Mouse (Mus musculus) adipocyte (in vitro differentiated cells): ENCODE results near the gene Foxk1.

Experiments used
- DNase-seq: peaks from one replicate; pipeline ENCODE4 v3.0.0-alpha.2; 2016; ENCODE audit warnings: low spot score

Foxk1 gene

DNA sequence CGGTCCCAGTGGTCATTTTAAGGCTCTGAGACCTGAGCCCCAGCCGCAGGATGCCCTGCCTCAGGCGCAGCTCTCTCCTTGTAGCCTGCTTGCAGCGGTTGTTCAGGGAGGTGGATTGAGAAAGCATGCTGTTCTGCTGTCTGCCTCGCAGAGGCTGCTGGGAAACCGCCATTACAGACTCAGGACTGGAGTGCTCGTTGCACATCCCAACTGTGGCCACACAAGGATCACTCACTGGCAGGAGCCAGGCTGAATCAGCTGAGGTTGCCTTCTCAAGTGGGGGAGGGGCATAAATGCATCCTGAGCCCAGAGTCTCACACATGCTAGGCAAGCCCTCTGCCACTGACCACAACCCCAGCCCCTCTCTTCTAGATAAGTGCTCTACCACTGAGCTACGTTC is 44.4 kb downstream of the Foxk1 start:
- DNase-seq = peak; percentile 60

DNA sequence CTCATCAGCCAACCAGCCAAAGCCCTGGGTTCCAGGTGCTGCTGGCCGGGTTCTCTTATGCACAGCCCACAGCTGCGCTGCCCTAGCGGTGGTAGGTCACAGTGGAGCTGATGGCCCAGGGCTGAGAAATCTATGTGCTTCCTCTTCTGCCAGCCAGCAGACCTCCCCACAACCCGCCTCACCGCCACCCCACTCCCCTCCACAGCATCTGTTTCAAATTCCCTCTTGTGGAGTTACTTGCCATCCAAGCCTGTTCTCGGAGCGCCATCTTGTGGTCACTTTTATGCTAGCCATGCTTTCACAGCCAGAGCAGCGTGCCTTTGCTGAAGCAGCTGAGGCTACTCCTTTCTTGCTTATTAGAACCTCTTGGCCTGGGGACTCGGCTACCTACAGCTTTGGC is 46.8 kb downstream of the Foxk1 start:
- peak; percentile 97 for DNase-seq

DNA sequence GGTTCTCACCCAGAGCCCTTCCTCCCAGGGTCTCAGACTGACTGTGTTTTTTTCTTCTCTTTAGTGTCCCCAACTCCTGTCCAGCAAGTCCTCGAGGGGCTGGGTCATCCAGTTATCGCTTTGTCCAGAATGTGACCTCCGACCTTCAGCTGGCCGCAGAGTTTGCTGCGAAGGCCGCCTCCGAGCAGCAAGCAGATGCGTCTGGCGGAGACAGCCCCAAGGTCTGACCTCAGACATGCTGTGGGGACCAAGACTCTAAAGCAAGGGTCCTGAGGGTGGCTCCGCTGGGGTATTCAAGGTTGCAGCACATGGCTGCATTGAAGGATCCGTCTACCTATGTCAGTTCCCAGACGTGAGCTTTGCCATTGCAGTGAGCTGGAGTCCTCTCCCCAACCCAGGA is 47.3 kb downstream of the Foxk1 start:
- no peak for DNase-seq

DNA sequence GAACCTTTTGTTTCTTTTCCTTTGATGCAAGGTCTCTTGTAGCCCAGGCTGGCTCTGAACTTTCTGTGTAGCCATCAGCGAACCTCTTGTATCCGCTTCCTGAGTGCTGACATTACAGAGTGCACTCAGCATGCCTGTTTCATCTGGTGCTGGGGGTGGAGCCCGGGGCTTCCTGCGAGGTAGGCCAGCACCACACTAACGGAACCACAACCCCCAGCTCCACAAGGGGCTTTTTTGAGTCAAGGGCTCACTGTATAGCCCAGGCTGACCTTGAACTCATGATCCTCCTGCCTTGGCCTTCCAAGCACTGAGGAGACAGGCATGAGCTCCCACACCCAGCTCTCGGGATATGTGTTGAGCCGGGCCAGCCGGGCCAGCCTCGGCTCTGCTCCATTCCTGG is 49.5 kb downstream of the Foxk1 start:
- no peak for DNase-seq

DNA sequence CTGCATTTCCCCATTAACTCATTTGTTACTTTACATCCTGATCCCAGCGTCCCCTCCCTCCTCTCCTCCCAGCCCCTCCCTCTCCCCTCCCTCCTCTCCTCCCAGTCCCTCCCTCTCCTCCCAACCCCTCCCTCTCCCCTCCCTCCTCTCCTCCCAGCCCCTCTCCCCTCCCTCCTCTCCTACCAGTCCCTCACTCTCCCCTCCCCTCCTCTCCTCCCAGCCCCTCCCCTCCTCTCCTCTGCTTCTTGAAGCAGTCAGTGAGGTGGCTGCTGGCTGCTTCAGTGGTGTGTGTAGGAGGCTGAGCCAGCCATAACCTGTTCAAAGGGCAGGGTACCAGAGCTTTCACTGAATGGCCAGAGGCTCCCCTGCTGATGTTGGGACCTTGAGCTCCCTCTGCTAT is 50.5 kb downstream of the Foxk1 start:
- peak; percentile 53 for DNase-seq

DNA sequence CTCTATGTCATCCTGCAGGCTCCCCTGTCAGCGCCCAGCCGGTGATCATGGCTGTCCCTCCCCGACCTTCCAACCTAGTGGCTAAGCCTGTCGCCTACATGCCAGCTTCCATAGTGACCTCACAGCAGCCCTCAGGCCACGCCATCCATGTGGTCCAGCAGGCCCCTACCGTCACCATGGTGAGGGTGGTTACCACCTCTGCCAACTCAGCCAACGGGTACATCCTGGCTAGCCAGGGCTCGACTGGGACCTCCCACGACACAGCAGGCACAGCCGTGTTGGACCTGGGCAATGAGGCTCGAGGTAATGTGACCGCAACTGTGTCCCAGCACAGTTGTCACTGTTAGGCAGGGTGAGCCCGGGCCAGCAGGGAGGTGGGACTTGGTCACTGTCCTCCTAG is 52.4 kb downstream of the Foxk1 start:
- no peak for DNase-seq

DNA sequence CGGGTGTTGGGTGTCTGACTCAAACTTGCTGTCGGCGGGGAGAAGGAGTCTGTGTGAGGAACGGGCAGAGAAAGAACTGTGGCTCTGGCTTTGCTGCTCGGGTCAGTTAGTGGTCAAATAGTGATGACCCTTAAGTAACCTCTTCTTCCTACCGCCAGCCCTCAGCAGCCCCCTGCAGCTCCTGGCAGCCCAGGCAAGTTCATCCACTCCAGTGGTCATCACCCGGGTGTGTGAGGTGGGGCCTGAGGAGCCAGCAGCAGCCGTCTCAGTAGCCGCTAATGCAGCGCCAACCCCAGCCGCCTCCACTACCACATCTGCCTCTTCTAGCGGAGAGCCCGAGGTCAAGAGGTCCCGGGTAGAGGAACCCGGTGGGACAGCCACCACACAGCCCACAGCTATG is 55.0 kb downstream of the Foxk1 start:
- DNase-seq = no peak

DNA sequence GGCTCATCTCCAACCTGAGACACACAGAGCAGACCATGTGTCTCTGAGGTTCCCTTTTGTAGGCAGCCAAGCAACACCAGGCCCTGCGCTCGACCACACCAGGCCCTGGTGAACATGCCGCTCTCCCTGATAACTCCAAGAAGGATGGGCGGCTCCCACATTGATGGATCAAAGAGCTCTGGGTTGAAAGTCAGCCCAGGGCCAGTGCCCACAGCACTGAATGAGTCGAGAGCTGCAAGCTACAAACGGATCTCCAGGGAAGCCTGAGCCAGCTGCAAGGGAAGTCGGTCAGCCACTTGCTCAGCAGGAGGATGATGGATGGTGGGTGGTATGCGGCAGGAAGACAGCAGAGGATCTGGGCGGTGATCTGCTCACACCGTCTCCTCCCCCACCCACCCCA is 56.0 kb downstream of the Foxk1 start:
- no peak for DNase-seq

DNA sequence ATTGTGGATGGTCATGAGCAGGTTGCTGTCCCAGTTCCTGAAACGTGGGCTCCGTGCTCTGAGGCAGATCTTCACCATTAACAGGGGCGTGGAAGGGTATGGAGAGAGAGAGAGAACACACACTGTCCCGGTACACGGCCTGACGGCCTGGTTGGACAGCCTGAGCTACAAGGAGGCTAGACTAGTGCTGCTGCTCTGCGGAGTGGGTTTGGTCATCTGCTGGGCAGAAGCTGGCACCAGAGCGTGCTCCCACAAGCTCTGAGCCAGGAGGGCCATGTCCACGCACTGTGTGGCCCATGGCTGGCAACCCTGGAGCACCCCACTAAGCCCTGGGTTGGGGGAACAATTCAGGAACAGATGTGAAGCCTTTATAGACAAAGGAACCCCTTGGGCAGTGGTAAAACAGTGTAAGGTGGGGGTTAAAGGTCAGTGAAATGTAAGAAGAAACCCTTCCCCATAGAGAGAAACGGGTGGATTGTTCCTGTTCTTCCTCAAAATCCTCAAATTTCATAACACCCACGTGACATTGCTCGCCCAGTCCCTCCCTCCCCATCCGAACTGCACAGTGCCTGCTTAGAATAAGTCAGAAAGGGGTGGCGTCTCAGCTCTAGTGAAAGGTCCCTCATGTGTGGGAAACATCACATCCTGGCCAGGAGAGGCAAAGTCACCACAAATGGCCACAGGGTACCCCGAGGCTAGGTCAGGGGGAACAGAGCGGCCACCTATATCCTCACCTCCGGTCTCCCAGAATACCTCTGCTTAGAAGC is 57.7 kb downstream of the Foxk1 start:
- DNase-seq = no peak

DNA sequence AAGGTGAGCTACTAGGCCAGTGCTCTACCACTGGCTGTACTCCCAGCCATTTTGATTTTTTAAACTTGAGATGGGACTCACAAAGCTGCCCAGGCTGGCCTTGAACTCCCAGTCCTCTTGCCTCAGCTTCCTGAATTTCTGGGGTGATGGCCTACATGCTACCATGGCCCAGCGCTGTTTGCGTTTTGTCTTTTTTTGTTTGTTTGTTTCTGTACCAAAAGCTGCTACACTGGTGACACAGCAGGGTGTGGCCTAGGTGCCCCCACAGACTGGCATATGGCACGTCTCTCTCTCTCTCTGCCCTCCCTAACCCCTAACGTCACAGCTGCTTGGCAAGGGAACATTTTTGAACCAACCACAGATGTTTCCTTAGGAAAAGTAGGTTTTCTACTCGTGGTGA is 58.5 kb downstream of the Foxk1 start:
- DNase-seq = no peak

DNA sequence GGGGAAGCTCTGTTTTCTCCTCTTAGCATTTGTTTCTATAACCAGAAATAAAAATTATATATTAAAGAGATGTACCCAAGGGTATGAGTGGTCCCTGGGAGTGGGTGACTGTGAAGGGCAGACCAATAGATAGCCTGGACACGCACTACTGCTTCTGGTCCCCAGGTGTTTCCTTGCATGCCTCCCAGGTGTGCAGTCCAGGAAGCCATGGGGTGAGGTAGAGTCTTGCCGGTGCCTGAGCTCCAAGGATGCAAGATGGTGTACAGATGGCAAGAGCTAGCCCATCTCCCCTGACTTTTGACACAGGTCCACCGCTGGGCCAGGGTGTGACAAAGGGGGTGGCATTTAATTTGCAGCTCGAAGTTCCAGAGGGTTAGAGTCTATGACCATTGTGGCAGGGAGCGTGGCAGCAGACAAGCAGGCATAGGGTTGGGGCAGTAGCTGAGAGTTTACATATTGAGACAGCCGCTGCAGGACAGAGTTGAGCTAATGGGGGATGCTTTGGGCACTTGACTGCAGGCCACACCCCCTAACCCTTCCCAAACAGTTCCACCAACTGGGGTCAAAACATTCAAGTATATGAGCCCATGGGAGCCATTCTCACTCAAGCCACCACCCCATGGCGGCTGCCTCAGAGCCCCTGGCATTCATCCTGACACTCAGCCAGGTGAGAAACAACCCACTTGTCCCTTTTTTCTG is 60.8 kb downstream of the Foxk1 start:
- no peak for DNase-seq

DNA sequence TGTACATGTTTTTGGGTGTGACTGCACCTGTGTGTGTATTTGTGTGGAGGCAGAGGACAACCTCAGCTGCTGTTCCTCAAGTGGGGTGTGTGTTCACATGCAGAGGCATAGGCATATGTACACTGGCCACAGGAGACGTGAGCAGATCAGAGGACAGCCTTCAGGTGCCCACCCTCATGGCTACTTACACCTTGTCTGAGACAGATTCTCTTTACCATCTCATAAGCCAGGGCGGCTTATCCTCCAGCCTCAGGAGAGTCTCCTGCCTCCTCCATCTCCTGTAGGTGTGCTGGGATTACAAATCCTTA is 61.3 kb downstream of the Foxk1 start:
- no peak for DNase-seq

DNA sequence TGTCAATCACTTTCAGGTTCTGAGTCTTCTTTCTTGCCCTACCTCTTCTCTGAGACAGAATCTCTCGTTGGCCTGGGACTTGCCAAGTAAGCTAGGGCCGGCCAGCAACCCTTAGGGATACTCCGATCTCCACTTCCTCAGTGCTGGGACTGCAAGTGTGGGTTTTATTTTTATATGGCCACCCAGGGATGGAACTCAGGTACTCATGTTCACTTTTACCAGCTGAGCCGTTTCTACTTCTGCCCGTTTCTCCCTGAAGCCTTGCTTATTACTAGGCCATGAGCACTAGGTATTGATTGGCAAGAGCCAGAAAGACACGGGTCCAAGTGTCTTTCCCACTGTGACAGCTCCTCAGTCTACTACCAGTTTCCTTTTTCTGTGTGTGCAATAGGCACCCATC is 61.7 kb downstream of the Foxk1 start:
- no peak for DNase-seq

DNA sequence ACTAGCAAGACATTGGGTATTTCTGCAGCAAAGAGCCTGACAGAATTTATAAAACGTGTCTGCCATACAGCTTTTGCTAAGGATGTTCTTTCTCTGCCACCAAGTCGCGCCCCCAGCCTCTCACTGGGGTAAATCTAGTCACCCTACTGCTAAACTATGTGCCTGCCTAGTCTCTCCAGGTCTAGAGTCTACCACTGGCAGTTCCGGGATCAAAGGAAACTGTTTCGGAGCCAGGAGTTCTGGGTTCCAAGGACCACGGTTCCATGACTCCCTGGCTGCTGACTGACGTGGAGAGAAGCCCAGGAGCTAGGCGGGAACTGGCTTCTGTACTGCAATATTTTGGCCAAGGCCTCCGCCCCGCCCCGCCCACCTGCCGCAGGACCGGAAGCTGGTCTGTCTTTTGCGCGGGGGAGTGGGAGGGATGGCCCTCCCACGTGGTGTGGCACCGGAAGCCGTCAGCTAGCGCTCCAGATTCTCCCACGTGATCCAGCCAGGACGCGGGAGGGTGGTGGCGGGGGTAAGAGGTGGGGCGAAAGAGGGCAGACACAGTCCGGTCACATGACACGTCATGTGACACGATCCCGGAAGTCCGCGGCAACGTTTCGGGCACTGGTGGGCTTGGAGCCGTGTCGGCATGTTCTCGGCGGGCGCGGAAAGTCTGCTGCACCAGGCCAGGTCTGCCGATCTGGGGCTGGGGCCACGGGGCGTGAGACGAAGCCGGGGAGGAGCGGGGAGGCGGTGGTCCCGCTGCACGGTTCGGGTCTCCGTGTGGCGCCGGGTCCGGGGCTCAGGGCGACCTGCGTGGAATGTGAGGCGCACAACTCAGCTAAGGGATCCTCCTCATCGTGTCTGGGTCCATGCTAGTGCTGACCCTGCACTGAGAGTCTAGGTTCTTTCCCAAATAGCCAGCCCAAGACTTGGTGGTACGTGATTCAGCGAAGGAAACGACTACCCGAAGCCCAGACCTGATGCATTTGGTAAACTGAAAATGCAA is 62.5 kb downstream of the Foxk1 start, which contains the start of gene Ap5z1:
Ap5z1 (plus strand) TSS at position 484 of the 994 bp plus-strand sequence.
- DNase-seq = peak; percentile 98

DNA sequence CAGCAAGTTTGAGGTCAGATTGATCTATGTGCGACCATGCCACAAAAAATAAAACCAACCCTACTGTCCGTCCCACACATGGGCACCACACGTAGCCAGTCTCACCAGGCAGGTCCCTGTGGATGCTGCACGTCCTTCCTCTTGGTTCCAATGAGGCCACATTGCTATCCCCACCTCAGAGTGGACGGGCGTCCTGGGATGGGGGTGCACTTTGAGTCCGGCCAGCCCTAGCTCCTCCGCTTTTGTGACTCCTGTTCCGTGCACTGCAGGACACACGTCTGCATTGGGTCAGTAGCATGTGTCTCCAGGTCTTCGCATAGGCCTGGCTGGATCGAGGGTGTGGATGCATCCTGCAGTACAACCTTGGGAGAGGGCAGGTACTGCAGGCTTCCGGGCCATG is 67.1 kb downstream of the Foxk1 start:
- no peak for DNase-seq

DNA sequence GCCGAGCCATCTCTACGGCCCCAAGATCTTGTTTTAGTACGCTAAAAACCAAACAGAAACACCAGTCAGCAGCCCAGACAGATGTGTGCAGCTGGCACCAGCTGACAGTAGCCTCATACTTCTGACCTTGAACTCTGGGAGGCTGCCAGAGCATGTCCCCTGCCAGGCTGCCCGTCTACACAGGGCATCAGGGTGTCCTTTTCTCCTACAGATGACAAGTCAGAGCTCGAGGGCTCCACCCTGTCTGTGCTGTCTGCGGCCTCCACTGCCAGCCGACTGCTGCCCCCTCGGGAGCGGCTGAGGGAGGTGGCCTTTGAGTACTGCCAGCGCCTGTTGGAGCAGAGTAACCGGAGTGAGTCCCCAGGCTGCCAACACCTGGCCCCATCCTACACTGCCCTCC is 68.5 kb downstream of the Foxk1 start:
- DNase-seq = no peak

DNA sequence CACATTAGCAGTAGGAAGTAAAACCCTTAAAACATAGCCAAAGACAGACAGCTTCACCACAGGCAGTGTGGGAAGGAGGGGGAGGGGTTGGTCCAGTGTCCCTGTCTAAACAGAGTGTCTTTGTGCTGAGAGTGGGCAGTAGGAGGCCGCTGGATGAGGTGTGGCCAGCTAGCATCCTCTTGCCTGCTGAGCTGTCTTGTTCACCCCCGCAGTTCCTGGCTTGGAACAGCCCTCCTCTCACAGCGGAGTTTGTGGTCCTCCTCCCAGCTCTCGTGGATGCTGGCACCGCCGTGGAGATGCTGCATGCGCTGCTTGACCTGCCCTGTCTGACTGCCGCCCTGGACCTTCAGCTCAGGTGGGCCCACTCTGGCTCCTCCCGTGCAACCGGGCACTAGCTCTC is 72.4 kb downstream of the Foxk1 start:
- DNase-seq = no peak

DNA sequence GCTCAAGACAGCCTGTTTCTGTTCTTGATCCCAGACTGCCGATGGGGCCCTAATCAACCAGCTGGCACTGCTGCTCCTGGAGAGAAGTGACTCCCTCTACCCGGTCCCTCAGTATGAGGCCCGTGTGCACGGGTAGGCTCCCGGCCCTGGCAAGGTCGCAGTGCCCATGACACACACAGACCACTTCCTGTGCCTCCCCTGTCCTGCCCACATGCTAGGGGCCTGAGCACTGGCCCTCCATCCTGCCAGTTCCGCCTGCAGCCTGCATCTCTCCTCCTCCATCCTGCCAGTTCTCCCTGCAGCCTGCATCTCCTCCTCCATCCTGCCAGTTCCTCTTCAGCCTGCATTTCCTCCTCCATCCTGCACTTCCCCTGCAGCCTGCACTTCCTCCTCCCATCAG is 74.4 kb downstream of the Foxk1 start:
- DNase-seq = no peak

DNA sequence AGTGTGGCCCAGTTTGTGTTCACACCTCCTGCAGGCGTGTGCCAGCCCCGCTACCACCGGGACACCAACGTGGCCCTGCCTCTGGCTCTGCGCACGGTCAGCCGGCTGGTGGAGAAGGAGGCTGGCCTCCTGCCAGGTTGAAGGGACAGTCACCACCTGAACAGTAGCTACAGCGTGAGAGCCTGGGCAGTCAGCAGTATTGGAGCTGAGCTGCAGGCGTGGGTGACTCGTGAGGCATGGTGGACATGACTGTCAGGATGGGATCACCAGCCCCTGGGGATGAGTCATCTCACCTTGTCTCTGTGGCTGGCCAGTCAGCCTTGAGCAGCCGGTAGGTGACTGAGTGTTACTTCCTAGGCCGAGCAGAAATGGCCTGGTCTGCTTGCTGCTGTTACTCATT is 76.0 kb downstream of the Foxk1 start:
- no peak for DNase-seq

DNA sequence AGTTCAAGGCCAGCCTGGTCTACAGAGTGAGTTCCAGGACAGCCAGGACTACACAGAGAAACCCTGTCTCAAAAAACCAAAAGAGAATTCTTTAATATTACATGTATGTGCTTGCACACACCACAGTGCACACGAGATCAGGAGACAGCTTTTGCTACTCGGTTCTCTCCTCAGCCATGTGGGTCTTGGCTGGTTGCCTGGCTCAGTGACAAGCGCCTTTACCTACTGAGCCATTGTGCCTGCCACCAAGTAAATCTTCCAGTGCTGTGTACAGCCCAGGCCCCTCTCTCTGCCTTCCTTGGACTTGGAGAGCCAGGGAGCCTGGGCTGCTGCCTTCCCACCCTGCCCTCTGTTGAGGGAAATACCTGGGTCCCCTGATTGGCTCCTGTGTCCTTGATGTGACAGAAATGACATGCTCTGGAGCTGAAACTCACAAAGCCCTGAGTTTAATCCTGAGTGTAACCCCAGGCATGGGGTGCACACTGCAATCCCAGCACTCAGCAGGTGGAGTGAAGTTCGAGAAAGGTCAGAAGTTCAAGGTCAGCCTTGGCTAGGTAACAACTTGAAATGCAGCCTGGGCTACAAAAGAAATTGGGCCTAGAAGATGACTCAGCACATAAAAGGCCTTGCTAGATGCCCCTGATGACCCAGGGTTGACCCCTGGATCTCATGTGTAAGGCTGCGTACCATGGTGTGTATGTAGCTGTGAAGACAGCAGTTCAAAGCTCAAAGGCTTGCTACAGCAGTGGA is 76.7 kb downstream of the Foxk1 start:
- no peak for DNase-seq

DNA sequence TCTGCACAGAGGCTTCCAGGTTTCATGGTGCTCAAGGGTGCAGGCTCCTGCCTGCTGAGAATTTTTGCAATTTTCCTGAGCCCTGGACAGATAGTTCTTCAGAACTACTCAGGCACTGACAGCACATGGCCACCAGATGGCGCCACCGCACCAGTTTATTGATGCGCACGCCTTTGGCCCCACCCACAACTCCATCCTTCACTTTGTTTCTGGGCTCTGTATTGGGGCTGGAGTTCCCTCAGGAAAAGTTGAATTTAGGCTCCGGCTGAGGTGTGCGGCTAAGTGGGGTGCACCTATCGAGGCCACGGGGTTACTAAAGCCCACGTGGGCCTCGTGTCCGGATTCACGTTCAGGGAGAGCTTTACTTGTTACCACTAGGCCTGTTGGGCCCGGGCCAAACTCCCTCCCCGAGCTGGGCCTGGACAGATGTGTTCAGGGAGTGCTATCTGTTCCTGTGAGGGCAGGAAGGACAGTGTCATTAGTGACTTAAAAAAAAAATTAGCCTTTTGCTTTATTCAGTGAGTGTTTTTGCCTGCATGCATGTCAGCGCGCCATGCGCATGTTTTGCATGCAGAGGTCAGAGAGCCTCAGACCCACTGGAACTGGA is 77.6 kb downstream of the Foxk1 start:
- DNase-seq = peak; percentile 94

DNA sequence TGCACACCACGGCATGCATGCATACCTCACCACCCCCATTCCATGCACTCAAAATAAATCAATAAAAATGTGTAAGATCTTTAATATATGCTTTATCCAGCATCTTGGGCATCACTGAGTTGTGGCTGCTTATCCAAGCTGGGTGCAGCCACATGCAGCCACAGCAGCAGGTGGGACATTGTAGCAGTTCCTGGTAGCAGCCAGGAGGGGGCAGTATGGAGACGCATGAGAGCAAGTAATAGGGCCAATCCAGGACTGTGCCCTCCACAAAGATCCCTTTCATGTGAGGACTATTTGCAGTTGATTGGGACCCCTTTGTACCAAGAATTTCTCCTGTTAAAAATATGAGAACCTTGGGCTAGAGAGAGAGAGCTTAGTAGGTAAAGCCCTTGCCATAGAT is 81.2 kb downstream of the Foxk1 start:
- peak; percentile 78 for DNase-seq
